Mouse (Mus musculus): Measurements from ENCODE around the gene Dap. TPM values are rescaled to one million over a fixed set of nuclear protein-coding genes. Genes with fewer than 3 reads are reported as not detected.

The Dap gene
- total RNA-seq, 2 experiments from 2014 or later: 92.0 to 93.7 TPM

DNA sequence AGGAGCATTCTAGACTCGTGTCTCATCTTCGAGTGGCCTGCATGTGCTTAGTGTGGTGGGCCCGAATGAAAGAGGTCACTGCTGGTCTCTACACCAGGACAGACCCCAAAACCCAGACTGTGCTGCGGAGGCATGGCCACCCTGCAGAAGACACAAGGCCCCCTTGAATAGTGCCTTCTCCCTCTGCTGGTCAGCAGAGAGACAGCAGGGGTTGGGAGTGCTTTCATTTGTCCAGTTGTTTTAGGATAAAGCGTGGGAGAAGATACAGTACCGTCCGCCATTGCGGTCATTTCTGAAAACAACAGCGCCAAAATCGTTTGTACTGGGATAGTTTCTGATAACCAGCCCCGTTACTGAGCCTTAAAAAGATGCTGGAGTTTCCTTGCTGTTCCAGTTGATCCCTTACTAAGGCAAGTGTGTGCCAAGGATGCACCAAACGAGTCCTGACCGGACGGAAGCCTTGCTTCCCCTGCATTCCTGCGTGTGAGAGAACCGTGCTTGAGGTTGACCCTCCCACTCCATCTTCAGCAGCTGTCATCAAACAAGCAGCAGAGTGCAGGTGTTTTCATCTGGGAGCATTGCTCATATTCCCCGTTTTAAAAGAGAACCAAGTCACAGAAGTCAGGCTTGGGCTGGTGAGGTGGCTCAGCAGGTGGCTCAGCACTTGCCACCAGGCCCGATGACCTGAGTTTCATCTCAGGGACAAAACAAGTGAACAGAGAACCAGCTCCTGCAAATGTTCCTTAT, 34.8 kb downstream of the Dap start:
- DNase-seq (ENCODE audit: low spot score in 2 of 2): no peak

DNA sequence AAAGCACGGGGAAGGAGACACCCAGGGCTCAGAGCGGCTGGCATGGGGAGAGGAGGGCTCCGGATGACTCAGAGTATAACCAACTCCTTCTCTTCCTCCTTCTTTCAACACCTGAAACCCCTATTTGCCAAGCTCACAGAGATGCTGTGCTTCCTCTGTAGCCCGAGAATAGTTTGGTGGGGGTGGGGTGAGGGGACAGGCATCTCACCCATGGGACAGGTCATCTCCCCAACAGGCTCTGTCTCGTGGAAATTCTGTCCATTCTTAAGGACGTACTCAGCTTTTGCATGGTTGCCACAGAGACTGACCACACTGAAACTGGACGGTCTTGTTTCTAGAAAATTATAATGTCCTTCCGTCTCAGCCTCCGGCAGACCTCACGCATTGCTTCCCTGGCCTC, 37.0 kb downstream of the Dap start:
- no peak for DNase-seq (ENCODE audit: low spot score in 2 of 2)

DNA sequence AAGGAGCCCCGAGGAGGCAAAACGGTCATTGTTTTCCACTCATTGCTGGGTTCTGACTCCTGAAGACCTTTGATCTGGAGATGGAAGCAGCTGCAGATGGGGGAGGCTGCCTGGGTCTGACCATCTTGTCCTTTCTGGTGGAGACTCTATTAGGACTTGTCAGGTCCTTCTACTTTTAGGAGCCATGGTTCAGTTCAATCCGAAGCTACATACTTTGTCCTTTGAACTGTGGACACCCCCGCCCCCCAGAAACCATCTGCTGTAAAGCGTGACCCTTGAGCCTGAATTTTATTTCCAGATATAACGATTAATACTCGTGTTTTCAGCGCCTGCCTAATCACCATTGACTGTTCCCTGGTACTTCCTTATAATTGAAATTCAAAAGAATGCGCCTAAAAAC, 38.2 kb downstream of the Dap start:
- no peak for DNase-seq (ENCODE audit: low spot score in 2 of 2)

DNA sequence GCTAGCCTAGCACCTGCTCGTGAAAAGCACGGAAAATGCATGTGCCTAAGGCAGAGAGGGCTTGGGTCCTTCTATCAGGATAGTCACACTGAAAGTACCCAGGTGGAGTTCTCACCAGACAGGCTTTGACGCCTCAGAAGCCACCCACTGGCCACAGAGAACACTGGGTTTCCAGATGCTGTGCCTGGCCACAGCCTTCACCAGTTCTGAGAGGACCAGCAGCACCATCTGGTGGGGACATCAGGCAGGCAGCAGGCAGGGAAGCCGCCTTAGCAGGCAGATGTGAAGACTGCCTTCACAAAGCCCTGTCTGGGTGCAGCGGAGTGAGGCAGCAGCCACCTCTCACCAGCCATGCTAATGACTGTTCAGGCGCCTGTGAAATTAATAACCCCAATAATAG, 40.7 kb downstream of the Dap start:
- peak; percentile 57 to 60 for DNase-seq (ENCODE audit: low spot score in 2 of 2)

DNA sequence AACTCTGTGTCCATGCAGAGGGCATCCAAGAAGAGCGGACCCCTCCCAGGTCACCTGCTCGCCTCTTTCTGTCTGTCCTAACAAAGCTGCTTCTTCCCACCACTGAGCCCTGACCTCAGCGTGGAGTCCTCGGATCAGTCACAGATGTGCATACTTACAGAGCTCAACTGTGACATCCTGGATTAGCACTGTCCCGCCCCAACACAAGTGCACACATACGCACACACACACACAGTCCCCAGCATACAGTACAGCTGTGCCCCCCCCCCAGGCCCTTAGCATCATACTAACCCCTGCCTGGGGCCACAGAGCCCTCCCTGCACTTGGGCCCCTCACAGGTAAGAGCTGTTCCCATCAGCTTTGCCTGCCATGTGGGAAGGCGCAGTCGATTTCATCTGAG, 41.3 kb downstream of the Dap start:
- no peak for DNase-seq (ENCODE audit: low spot score in 2 of 2)

DNA sequence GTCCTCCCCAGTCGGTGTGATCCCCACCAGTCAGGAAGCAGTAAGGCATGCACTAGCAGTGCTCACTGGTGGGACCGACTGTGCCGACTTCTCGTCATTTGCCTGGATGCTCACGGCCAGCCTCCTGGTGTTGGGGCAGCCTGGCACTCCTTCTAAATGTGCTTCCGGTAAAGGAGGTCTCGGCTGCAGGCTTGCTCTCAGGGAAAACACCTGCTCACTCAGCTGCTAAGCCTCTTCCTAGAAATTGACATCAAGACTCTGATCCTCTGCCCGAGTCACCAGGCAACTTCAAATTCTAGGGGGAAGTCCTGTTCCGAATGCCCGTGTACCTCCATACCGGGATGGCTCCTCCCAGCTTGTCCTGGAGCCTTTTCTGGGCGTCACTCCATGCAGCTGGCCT, 41.7 kb downstream of the Dap start:
- DNase-seq (ENCODE audit: low spot score in 2 of 2): no peak

DNA sequence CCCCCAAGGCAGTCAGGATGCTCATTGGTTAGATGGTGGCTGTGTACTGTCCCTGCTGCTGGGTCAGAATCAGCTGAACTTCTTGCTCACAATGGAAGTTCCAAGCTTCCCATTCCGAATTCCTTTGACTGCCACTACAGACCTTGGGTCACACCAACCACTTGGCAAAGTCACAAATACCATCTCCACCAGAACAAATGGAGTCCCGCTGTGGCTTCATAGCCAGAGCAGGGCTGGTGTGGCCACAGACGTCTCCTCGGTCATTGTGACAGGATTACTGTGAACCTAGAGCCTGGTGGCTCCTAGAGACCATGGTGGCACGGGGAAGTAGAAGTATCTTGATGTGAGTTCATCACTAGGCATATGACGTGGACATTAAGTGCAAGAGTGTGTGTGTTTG, 44.0 kb downstream of the Dap start:
- DNase-seq (ENCODE audit: low spot score in 2 of 2): no peak

DNA sequence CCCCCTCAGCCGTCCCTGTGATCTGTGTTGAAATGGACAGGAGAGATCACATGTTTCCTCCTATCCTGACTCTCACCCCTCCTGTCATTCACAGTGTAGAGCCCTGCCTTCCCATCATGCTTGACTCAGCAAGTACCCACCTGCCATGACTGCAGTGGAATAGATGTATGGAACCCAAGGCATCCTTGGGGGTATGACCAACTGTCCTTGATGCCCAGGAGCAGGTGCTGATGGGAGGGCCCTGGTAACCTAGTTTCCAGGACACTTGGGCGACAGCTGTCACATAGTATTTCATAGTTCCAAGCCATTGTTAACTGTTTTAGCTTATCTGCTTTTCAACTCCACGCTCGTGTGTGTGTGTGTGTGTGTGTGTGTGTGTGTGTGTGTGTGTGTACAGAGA, 45.4 kb downstream of the Dap start:
- DNase-seq (ENCODE audit: low spot score in 2 of 2): no peak

DNA sequence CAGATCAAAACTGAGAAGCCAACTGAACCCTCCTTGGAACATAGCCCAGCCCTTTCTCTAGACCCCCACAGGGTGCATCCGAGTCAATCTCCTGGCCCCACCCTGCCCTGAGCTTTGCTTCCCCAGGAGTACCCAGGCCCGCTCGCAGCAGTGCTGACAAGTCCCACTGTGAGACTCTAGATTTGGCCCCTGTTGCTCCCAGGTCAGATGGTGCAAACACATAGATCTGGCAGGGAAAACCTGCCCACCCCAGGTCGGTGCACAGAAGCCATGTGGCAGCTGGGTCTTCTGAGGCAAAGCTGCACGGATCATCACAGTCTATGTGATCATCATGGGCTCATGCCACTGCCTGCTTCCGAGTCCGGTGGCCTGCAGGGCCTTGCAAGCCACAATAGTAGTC, 48.6 kb downstream of the Dap start:
- no peak for DNase-seq (ENCODE audit: low spot score in 2 of 2)

DNA sequence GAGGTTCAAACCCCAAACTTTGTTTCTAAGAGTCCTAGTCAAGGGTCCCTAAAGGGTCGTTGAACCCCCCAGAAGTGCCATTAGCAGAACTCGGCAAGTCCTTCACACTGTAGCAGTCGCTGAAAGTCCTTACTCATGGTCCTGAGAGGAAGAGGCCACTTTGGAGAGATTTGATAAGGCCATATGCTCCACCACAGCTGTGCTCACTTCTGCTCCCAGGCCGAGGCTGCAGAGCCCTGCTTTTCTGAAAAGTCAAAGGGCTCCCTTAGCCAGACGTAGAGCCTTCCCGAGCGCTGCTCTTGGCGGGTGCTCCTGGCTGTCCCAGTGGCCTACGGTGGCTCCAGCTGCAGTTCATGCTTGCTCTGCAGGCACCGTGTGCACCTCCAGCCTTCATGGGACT, 49.4 kb downstream of the Dap start:
- no peak for DNase-seq (ENCODE audit: low spot score in 2 of 2)

DNA sequence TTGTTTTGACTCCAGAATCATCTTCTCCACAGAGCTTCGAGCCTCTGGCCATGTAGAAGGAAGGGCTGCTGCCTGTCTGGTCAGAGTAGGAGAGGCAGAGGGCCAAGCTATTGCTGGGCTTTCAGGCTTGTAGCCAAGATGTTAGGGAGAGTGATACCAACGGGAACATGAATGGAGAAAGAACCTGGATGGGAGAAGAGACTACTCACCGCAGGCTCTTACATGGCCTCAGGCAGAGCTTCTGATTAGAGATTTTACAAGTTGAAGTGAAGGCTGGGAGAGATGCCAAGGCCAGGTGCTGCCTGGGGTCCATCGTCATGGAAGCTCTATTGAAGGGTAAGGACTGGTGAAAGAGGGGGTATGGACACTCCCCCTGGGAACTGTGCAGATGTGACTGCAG, 54.0 kb downstream of the Dap start:
- DNase-seq (ENCODE audit: low spot score in 2 of 2): no peak

DNA sequence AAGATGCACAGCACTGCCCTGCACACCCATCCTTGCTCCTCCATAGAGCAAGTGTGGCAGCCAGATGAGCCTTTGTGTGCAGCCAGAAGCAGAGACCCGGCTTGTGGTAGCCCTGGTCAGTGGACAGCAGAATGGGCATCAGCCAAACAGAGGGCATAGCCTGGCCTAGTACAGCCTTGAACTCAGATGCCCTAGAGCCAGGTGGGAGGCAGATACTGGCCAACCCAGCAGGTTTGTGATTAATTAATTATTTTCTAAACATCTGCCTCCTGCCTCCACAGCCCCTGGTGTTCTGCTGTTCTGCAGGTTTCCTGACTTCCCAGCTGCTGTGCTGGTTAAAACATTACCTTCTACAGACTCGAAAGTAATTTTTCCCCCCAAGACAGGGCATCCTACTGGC, 55.0 kb downstream of the Dap start:
- DNase-seq (ENCODE audit: low spot score in 2 of 2): no peak

DNA sequence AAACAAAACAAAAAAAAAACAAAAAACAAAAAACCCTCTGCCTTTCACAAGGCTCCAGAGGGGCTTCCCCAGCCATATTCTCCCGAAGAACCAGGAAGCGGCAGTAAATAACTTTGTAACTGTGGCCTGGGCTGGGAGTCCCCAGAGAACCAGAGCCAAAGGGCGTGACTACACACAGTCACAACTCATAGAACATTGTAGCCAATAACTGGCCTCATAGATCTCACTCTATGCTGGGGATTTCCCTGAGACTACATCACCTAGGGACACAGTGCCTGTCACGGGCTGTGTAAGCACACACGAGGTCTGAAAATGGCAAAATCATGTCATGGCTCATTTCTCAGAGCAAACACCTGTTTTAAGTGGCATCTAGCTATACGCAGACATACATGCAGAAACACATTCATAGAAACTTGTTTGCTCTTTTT, 55.5 kb downstream of the Dap start:
- DNase-seq (ENCODE audit: low spot score in 2 of 2): no peak

DNA sequence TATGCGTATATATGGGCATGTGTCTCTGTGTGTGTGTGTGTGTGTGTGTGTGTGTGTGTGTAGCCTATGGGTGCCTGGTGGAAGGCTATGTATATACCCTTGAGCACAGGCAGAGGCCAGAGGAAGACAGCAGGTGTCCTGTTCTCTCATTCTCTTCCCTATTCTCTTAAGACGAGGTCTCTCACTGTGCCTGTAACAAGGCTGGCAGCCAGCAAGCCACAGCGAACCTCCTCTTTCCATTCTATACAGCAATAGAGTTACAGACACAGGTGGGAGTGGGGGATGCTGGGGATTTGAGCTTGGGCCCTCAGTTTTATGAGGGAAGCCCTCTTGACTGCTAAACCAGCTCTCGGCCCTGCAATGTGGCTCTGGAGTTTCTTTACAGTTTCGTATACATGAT, 55.9 kb downstream of the Dap start:
- DNase-seq (ENCODE audit: low spot score in 2 of 2): no peak

DNA sequence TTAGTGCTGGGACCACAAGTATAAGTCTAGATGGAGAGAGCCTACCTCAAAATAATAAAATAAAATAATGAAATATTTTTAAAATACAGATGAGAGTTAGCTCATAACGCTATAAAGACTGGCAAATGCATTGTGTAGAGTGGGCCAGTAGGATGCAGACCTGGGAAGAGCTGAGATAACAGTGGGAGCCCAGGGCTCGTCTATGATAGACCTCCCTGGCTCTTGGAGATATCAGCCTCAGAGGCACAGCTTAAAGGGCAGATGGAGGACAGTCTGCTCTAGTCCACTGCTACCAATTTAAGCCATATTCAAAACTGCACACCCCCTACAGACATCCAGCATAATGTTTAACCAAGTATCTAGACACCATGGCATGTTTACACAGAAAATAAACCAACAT, 56.6 kb downstream of the Dap start:
- DNase-seq (ENCODE audit: low spot score in 2 of 2): no peak

DNA sequence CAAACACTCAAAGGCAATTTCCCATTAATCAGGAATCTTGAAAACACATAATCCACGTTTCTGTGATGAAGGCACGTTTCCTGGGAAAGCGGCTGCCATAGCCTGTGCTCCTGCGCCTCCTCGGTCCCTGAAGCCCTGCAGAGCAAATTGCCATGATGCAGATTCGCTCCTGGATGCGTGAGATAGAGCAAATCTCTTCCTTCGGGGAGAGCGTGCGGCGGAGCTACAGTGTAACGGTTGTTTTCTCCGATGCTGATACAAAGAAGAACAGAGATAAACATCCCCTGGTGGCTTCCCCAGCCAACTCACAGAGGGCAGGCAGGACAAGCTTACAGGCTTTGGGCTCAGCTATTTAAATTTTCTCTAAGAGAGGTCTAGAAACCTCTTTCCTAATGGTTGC, 57.7 kb downstream of the Dap start:
- DNase-seq (ENCODE audit: low spot score in 2 of 2): no peak

DNA sequence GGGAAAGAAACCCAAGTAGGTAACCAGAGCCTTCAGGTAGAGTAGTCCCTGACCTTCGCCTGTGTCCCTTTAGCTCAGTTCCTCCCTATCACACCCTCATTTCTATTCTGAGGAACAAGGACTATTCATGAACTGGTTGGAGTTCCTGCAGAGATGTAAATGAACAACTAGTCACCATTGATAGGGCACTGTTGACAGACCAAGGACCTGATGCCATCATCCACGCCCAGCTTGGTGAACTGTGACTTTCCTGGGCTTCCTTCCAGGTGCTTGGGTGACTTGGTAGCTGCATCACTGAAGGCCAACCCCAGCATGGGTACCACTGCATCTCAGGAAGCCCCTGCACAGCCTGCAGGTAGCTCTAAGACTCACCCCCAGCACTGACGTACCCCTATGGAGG, 58.2 kb downstream of the Dap start:
- no peak for DNase-seq (ENCODE audit: low spot score in 2 of 2)

DNA sequence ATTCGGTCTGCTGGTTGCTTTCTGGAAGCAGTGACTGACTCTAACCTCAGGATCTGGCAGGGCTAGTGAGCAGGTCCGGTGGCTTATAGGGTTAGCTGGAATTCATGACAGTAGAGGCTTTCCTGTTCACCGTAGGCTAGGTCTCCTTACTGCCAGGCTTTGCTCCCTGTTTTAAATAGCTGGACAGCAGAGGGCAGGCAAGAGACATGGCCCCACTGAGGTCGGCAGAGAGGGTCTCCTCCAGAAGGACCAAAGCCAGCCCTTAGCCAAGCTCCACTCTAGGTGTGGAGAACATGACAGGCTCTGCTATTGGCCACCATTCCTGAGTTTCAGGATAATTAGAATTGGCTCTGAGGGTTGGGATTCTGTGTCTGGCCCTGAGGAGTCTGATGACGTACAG, 60.0 kb downstream of the Dap start:
- no peak for DNase-seq (ENCODE audit: low spot score in 2 of 2)

DNA sequence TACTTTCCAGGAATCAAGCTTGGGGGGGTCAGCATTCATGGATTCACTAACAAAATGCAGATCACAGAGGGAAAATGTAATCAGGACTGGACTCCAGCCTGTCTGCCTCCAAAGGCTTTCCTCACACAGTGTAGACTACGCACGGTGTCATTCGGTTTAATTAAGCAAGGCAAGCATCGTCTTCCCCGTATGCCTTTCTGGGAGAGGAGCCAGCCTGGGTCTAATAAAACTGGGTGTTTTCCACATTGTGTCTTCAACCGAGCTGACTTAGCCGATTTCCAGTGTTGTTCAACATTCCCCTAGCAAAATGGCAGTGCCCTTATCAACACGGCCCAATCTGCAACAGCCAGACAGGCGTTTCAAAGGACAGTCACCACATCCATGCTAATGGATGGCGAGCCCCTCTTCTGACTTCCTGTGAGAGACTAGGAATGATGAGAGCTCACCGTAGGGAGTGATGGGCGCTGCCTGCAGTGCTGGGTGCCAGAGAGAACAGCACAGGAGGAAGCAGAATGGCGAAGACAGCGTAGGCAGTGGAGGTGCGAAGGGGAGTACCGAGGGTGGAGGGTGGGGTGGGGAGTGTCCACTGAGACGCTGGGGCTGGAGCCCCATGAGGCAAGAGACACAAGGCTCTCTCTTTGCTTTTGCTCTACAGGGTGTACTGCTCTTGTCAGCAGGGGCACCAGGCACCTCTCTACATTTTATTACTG, 61.0 kb downstream of the Dap start:
- no peak for DNase-seq (ENCODE audit: low spot score in 2 of 2)

DNA sequence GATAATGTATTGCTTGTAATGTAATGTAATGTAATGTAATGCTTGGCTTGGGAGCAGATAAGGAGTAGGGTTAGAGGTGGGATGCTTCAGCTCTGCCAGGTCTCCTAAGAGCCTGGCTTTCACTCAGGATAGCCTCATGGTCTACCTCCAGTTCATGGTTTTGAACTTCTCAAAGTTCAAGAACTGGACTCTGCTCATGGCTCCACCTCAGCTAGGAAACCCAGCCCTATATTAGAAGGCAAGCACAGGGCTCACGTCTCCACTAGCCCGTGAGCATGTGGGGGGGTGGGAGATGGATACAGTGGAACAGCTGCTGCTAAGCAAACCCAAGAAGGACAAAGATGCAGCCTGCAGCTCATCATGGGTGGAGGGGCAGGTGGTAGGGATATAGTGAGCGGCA, 61.6 kb downstream of the Dap start:
- DNase-seq (ENCODE audit: low spot score in 2 of 2): no peak

DNA sequence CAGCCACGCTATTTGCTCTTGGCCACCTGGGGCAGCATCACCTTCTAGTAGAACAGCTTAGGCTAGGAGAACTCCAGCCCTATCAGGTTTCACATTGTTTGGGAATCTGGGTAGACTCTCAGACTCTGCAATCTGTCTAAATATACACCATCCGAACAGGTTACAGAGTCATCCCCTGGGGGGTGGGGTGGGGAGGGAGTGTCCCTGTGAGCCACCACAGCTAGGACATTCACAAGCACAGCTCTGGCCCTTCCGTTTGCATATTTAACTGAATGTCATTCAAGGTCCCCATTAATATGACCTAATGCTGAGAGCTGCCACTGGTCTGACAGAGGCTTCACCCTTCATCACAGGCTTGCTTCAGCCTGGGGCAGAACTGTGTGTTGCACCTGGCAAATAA, 68.5 kb downstream of the Dap start:
- DNase-seq (ENCODE audit: low spot score in 2 of 2): no peak

DNA sequence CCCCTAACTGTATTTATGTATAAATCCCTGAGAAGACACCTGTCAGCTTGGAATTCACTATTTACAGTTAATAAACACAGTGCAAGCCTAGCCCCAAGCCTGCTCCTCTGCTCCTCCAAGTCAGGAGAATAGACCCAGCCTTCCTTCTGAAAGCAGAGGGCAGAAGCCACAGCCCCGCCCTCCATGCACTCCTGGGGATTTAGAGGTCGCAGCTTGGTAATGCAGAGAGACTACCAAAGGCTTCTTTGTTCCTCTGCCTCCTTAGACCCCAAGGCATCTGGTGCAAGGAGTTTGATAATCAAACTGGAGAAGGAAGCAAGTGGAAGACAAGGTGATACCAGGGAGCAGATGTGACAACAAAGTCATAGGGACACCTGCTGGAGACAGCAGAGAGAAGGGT, 70.2 kb downstream of the Dap start:
- DNase-seq (ENCODE audit: low spot score in 2 of 2): no peak
